Mouse (Mus musculus) lung, embryonic 14.5 days (tissue): ENCODE measurements around the gene Mmd. TPM values are rescaled to one million over a fixed set of nuclear protein-coding genes. Genes with fewer than 3 reads are reported as not detected.
A peak's percentile ranks its signal among the peaks of the same experiment; 100 is the strongest.

Experiments used
- ATAC-seq: fragments of 200-750 bp; cut with Nextera tagmentation; 2 replicates; pipeline ENCODE4 v1.8.0; 2017; ENCODE audit warnings: mild to moderate bottlenecking, moderate TSS enrichment, moderate library complexity; ENCODE audit not compliant: insufficient read depth
- DNase-seq: peaks from one replicate; pipeline ENCODE4 v3.0.0-alpha.2; 2015
- H3K27ac ChIP-seq: fragments of 300-500 bp; sonication (generic); 2 replicates; pipeline ENCODE4 v1.5.1; 2014; ENCODE audit warnings: low read depth, mild to moderate bottlenecking, moderate library complexity
- H3K27me3 ChIP-seq: fragments of 300-500 bp; sonication (generic); 2 replicates; pipeline ENCODE4 v1.6.1; 2014; ENCODE audit warnings: low read length, control low read depth; ENCODE audit not compliant: insufficient read depth
- H3K36me3 ChIP-seq: fragments of 300-500 bp; sonication (generic); 2 replicates; pipeline ENCODE4 v1.6.1; 2014; ENCODE audit warnings: control low read depth; ENCODE audit not compliant: insufficient read depth
- H3K4me1 ChIP-seq: fragments of 300-500 bp; sonication (generic); 2 replicates; pipeline ENCODE4 v1.6.1; 2014; ENCODE audit warnings: antibody characterized with exemption, control low read depth; ENCODE audit not compliant: insufficient read depth
- H3K4me2 ChIP-seq: fragments of 300-500 bp; sonication (generic); 2 replicates; pipeline ENCODE4 v1.6.1; 2014; ENCODE audit warnings: mild to moderate bottlenecking
- H3K4me3 ChIP-seq: fragments of 300-500 bp; sonication (generic); 2 replicates; pipeline ENCODE4 v1.5.1; 2014; ENCODE audit warnings: low read depth, low read length
- H3K9ac ChIP-seq: fragments of 300-500 bp; sonication (generic); 2 replicates; pipeline ENCODE4 v1.6.1; 2014
- H3K9me3 ChIP-seq: fragments of 300-500 bp; sonication (generic); 2 replicates; pipeline ENCODE4 v1.6.1; 2016; ENCODE audit warnings: low read depth, low read length, control low read depth
- CTCF ChIP-seq: IDR thresholded peaks from 2 replicates; pipeline ENCODE4 v1.5.1; 2016; ENCODE audit warnings: antibody characterized with exemption, low read depth
- WGBS: fragments of 180-500 bp; shearing (Covaris S2); extraction: QIAGEN DNeasy Blood & Tissue Kit; methylation state at CpG from one replicate; pipeline ENCODE4 v1.1.7; 2014; 5-methylcytosine and 5-hydroxymethylcytosine counted together
- polyA plus RNA-seq: library from polyadenylated mRNA; unstranded; fragments of >200 nt; fragmentation: Nextera tagmentation; extraction: Ambion mirVana; gene quantifications from 2 replicates; pipeline ENCODE4 v1.2.1, GENCODE M21; 2014

The Mmd gene
- polyA plus RNA-seq, 1 experiment from 2014 or later: 31.5 TPM

DNA sequence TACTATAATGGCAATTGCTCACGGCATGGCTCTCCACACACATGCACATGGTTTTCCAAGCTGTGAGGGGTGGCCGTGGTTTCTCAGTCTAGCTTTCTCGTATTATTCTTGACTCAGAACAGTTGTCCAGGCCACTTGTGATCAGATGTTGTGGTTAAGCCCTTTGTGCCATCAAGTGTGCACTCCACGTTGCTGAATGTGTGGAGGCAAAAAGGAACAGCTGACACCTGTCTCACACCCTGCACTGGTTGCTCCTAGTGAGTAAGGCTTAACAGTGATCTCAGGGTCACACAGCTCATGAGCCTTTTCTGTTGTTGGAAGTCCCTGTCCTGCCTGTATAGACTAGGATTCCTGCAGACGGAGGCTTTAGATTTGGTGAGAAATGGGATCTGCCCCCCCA, 56.8 kb downstream of the Mmd start:
- TF ChIP-seq CTCF: no peak
- Histone ChIP-seq H3K4me1 (no peaks in the 10 kb centered on the region), H3K27me3 (no peaks in the 10 kb centered on the region), H3K27ac (no peak overlapping the region), H3K4me3 (no peak overlapping the region), H3K4me2 (no peak overlapping the region), H3K9ac (no peak overlapping the region), H3K36me3 (no peaks in the 10 kb centered on the region), H3K9me3 (no peaks in the 10 kb centered on the region)
- WGBS: 78% methylated on average over 5 of the region's 5 CpGs
- ATAC-seq (no peak), DNase-seq (no peak)

DNA sequence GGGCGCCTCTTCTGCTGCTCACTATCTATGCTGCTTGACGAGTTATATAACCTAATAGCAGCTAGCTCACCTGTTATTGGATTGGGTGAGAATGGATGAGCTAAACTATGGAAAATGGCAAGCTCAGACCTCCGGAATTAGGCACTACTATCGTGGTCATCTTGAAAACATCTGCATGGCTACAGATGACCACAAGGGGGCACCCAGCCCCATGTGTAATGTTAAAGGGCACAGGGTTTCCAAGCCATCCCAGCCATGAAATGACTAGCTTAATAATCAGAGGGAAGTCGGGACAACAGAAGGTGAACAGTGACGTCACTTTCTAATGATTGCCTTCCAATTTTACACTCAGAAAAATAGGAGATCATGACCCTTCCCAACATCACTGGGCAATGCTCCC, 57.7 kb downstream of the Mmd start:
- peak; percentile 86 for DNase-seq
- Histone ChIP-seq H3K27ac (no peak overlapping the region), H3K4me1 (no peaks in the 10 kb centered on the region), H3K4me2 (no peak overlapping the region), H3K36me3 (no peaks in the 10 kb centered on the region), H3K4me3 (no peak overlapping the region), H3K9me3 (no peaks in the 10 kb centered on the region), H3K27me3 (no peaks in the 10 kb centered on the region), H3K9ac (no peak overlapping the region)
- peak; percentile 90 for TF ChIP-seq CTCF
- ATAC-seq: peak; percentile 58
- WGBS: 48% methylated on average over 6 of the region's 6 CpGs

DNA sequence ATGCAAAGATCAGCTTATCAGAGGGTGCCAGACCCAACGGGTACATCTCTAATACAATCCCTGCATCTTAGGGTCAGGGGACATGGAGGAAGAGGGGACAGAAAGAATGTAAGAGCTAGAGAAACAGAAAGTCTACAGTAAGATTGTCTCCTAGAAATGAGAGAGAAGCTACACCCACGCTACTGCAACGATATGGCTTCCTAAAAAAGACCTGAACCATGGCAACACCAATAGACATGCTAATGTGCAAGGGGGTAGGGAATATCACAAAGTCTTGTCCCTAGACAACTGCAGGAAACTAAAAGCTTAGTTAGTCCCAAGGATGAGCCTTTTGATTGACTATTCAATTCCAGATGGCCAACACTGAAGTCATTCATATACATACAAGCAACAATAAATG, 65.3 kb downstream of the Mmd start:
- ATAC-seq (no peak), DNase-seq (no peak)
- Histone ChIP-seq H3K4me3 (no peak overlapping the region), H3K9me3 (no peaks in the 10 kb centered on the region), H3K4me2 (no peak overlapping the region), H3K9ac (no peak overlapping the region), H3K27me3 (no peaks in the 10 kb centered on the region), H3K4me1 (no peaks in the 10 kb centered on the region), H3K27ac (no peak overlapping the region), H3K36me3 (no peaks in the 10 kb centered on the region)
- WGBS: 76% methylated on average over 3 of the region's 3 CpGs
- no peak for TF ChIP-seq CTCF

DNA sequence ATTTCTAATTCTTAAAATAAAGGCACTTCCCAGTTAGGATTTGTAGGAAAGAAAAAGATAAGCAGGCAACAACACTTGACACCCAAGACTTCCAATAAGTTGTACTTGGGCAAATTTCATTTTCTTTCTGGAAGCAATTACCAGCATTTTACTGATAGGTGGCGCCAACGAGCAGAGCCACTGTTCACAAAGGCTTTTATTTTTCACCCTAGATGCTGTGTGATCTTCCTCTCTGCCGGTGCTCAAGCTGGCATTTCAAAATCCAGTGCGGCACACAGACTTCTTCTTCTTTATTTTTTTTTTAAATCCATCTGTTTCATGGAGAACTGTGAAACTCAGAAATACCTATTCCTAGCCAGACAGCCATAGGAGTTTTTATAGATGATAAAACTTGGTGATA, 68.2 kb downstream of the Mmd start:
- Histone ChIP-seq H3K9me3 (no peaks in the 10 kb centered on the region), H3K27ac (no peak overlapping the region), H3K36me3 (no peaks in the 10 kb centered on the region), H3K4me2 (no peak overlapping the region), H3K27me3 (no peaks in the 10 kb centered on the region), H3K4me1 (0 out of 2 replicates have a peak, but pooled peaks cover 2% of the 10 kb centered on the region), H3K4me3 (no peak overlapping the region), H3K9ac (no peak overlapping the region)
- 9% methylated on average over 4 of the region's 4 CpGs for WGBS
- peak; percentile 83 for TF ChIP-seq CTCF
- ATAC-seq (no peak), DNase-seq (peak; percentile 84)

DNA sequence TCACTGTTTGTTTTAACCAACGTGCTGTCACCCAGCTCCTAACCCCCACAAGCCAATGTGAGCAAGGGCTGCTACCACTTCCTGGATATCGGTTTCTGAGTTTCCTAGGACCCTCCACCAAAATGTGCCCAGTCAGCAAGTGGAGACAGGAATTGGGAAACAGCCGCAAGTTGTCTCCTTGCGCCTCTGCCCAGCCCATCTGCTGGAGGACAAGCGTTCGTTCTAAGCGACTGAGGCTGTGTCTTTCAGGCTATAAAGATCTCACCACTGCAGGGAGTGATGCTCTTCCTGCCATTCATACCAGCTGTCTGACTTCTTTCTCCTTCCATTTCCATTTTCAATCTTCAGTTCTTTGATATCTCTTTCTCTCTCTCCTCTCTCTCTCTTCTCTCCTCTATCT, 71.7 kb downstream of the Mmd start:
- H3K9ac ChIP-seq: no peak overlapping the region
- H3K36me3 ChIP-seq: no peaks in the 10 kb centered on the region
- no peak for TF ChIP-seq CTCF
- H3K4me2 ChIP-seq: no peak overlapping the region
- no peak overlapping the region for H3K4me3 ChIP-seq
- WGBS: 30% methylated on average over 7 of the region's 7 CpGs
- no peaks in the 10 kb centered on the region for H3K27me3 ChIP-seq
- 0 out of 2 replicates have a peak, but pooled peaks cover 2% of the 10 kb centered on the region for H3K4me1 ChIP-seq
- DNase-seq (peak; percentile 85), ATAC-seq (peak; percentile 75; the same call in 1 of the 2 replicates)
- no peak overlapping the region for H3K27ac ChIP-seq
- no peaks in the 10 kb centered on the region for H3K9me3 ChIP-seq

DNA sequence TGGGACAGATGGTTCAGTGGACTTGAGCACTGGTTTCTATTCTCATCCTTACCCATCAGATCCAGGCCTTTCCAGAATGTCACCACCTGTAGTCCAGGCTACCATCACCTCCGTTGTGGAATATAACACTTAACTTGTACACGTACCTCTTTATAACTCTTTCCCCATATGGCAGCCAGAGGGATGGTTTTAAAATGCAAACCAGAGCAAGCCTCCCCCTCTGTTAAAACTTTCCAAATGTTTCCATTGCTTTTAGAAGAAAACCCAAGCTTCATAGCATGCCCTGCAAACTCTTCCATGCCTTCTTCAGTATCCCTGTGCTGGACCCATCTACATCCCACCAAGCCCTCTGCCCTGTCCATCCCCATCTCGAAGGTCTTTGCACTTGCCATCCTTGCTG, 75.3 kb downstream of the Mmd start:
- Histone ChIP-seq H3K36me3 (no peaks in the 10 kb centered on the region), H3K4me3 (no peak overlapping the region), H3K9me3 (no peaks in the 10 kb centered on the region), H3K9ac (no peak overlapping the region), H3K4me2 (no peak overlapping the region), H3K4me1 (0 out of 2 replicates have a peak, but pooled peaks cover 2% of the 10 kb centered on the region), H3K27ac (no peak overlapping the region), H3K27me3 (no peaks in the 10 kb centered on the region)
- DNase-seq (no peak), ATAC-seq (no peak)
- 72% methylated on average over 3 of the region's 3 CpGs for WGBS
- TF ChIP-seq CTCF: no peak

DNA sequence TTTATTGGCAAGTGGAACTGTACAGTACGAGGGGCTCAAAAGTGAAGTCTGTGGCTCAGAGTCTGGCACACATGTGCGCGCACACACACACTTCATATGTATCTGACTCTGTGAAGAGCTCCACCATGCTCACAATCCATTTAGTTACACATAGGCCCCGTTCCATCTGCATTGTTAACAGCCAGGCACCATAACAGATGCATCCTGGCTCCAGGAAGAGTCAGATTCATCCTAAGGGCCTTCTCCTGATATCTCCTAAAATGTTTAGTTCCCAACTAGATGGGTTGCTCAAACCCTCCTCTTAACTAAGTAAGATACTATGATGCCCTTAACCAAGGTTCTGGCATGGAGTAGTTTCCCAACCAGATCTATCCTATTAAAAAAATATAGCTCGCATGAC, 76.9 kb downstream of the Mmd start:
- Histone ChIP-seq H3K36me3 (no peaks in the 10 kb centered on the region), H3K4me1 (no peaks in the 10 kb centered on the region), H3K27me3 (no peaks in the 10 kb centered on the region), H3K4me3 (no peak overlapping the region), H3K27ac (no peak overlapping the region), H3K9me3 (no peaks in the 10 kb centered on the region), H3K9ac (no peak overlapping the region), H3K4me2 (no peak overlapping the region)
- WGBS: 90% methylated on average over 5 of the region's 5 CpGs
- DNase-seq (no peak), ATAC-seq (no peak)
- TF ChIP-seq CTCF: no peak

DNA sequence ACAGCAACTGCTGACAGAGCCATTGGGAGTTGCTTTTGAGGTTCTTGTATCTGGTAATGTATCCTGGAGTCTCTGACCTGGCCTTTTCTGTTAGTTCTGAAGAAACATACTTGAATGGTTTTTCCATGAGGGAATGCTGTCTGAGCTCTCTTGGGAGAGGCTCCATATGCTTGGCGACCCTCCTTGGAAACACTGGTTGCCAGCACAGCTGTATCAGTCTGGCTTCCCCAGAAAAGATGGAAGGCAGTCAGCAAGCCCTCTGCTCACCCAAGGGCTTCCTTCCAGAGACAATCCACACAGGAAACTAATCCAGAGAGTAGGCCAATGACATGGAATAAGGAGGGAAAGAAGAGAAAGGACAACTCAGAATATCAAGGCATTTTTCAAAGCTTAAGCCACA, 77.6 kb downstream of the Mmd start:
- no peak for DNase-seq
- 75% methylated on average over 1 of the region's 1 CpGs for WGBS
- H3K9me3 ChIP-seq: no peaks in the 10 kb centered on the region
- H3K9ac ChIP-seq: no peak overlapping the region
- TF ChIP-seq CTCF: no peak
- H3K27ac ChIP-seq: no peak overlapping the region
- no peak overlapping the region for H3K4me2 ChIP-seq
- H3K4me3 ChIP-seq: no peak overlapping the region
- no peak for ATAC-seq
- H3K36me3 ChIP-seq: no peaks in the 10 kb centered on the region
- H3K27me3 ChIP-seq: no peaks in the 10 kb centered on the region
- no peaks in the 10 kb centered on the region for H3K4me1 ChIP-seq

Other genes starting within 250 kb of the Mmd start
- gene Pctp, start 246.6 kb upstream of the Mmd start, polyA plus RNA-seq: 6.4 and 8.3 TPM in 2 replicates
- gene Tmem100, start 219.1 kb upstream of the Mmd start, polyA plus RNA-seq: 20.9 and 23.0 TPM in 2 replicates
- gene Gm45716, start 61.8 kb upstream of the Mmd start, polyA plus RNA-seq: 7.3 and 10.6 TPM in 2 replicates
- gene Hlf, start 141.4 kb downstream of the Mmd start, polyA plus RNA-seq: 3.6 and 4.4 TPM in 2 replicates